Mouse (Mus musculus): ENCODE measurements around the gene Dusp23. TPM values are rescaled to one million over a fixed set of nuclear protein-coding genes. Genes with fewer than 3 reads are reported as not detected.

Gene Dusp23
- polyA plus RNA-seq, 3 experiments from 2014 or later: 5.1 to 9.2 (median 5.5) TPM

GRCm38 (mm10) chr1:172619235-172619634, 13.5 kb downstream of the Dusp23 start:
- peak; percentile 49 for ATAC-seq

- ATAC-seq: no peak
These were observed 14.6 kb downstream of the Dusp23 start for GRCm38 (mm10) chr1:172618141-172618540.

- no peak for ATAC-seq
These were observed 15.2 kb downstream of the Dusp23 start for GRCm38 (mm10) chr1:172617365-172618076.

- ATAC-seq: no peak
These were observed 16.0 kb downstream of the Dusp23 start for GRCm38 (mm10) chr1:172616537-172617300.

GRCm38 (mm10) chr1:172615412-172615811, 17.4 kb downstream of the Dusp23 start:
- no peak for ATAC-seq

GRCm38 (mm10) chr1:172614654-172615053, 18.1 kb downstream of the Dusp23 start:
- no peak for ATAC-seq

- ATAC-seq: no peak
These were observed 20.0 kb downstream of the Dusp23 start for GRCm38 (mm10) chr1:172612745-172613144.

GRCm38 (mm10) chr1:172611304-172611703, 21.5 kb downstream of the Dusp23 start:
- ATAC-seq: no peak

- no peak for ATAC-seq
These were observed 30.4 kb downstream of the Dusp23 start, which contains the start of gene Fcrl6 for GRCm38 (mm10) chr1:172602326-172602725. Gene Fcrl6, minus strand, starts transcription at chr1:172602551.

GRCm38 (mm10) chr1:172594495-172594894, 38.3 kb downstream of the Dusp23 start:
- ATAC-seq: no peak

- ATAC-seq: no peak
These were observed 38.8 kb downstream of the Dusp23 start for GRCm38 (mm10) chr1:172593956-172594355.

GRCm38 (mm10) chr1:172593321-172593720, 39.4 kb downstream of the Dusp23 start:
- ATAC-seq: no peak

- peak; percentile 63 for ATAC-seq
These were observed 42.4 kb downstream of the Dusp23 start, which contains the start of gene Slamf8 for GRCm38 (mm10) chr1:172590385-172590784. Gene Slamf8, minus strand, starts transcription at chr1:172590568.

- no peak for ATAC-seq
These were observed 46.9 kb downstream of the Dusp23 start for GRCm38 (mm10) chr1:172585612-172586567.

- ATAC-seq: no peak
These were observed 47.7 kb downstream of the Dusp23 start for GRCm38 (mm10) chr1:172585026-172585425.

GRCm38 (mm10) chr1:172584271-172584670, 48.5 kb downstream of the Dusp23 start:
- no peak for ATAC-seq

- no peak for ATAC-seq
These were observed 50.3 kb downstream of the Dusp23 start for GRCm38 (mm10) chr1:172582436-172582835.

Other genes with a start within 250 kb of the Dusp23 start
- gene Slamf9, start 157.6 kb downstream of the Dusp23 start, polyA plus RNA-seq (2017; shearing (Covaris generic)): under 1 TPM in 2 of 3 experiments, not detected in 1; 0.36 to 0.61 TPM
- gene Igsf9, start 151.2 kb downstream of the Dusp23 start, polyA plus RNA-seq (2017; shearing (Covaris generic)): 1 to 10 TPM in 1 of 3 experiments, under 1 TPM in 1, not detected in 1; 0.50 to 1.4 TPM
- gene Tagln2, start 132.9 kb downstream of the Dusp23 start, polyA plus RNA-seq (2017; shearing (Covaris generic)): 100 to 1,000 TPM; 260 to 650 (median 280) TPM
- 1 to 10 TPM in 2 of 3 experiments, under 1 TPM in 1; 0.43 to 1.5 (median 1.2) TPM for gene Cfap45, start 112.2 kb downstream of the Dusp23 start, polyA plus RNA-seq (2017; shearing (Covaris generic))
- gene Vsig8, start 77.0 kb downstream of the Dusp23 start, polyA plus RNA-seq (2017; shearing (Covaris generic)): not detected
- gene Slamf8, start 42.4 kb downstream of the Dusp23 start, polyA plus RNA-seq (2017; shearing (Covaris generic)): 1 to 10 TPM in 2 of 3 experiments, under 1 TPM in 1; 0.40 to 1.6 (median 1.1) TPM
- gene Fcrl6, start 30.4 kb downstream of the Dusp23 start, polyA plus RNA-seq (2017; shearing (Covaris generic)): under 1 TPM in 1 of 3 experiments, not detected in 2; 0.28 TPM
- not detected for gene Crp, start 65.1 kb upstream of the Dusp23 start, polyA plus RNA-seq (2017; shearing (Covaris generic))